Mouse (Mus musculus) lung, postnatal 10 days (tissue): ENCODE measurements around the gene Htr1f.
A peak's percentile ranks its signal among the peaks of the same experiment; 100 is the strongest.
"Not testable (repeated sequence)": the region's sequence is repeated elsewhere in the genome, so short reads cannot be mapped to it uniquely, and the experiment has no call there.

Experiments used
- DNase-seq: peaks from one replicate; pipeline ENCODE4 v3.0.0; 2021

Gene Htr1f

GRCm38 (mm10) chr16:65105184-65105931, at the start of gene Htr1f:
TSS of gene Htr1f (minus strand) at chr16:65105854.
- DNase-seq: no peak

GRCm38 (mm10) chr16:65139771-65140170, 34.1 kb upstream of the Htr1f start:
- no peak for DNase-seq

- DNase-seq: no peak
Measured at GRCm38 (mm10) chr16:65129391-65129790, 23.7 kb upstream of the Htr1f start.

- no peak for DNase-seq
Measured at GRCm38 (mm10) chr16:65127846-65128245, 22.2 kb upstream of the Htr1f start.

- no peak for DNase-seq
Measured at GRCm38 (mm10) chr16:65112221-65112620, 6.6 kb upstream of the Htr1f start.

GRCm38 (mm10) chr16:65093552-65093951, 12.1 kb downstream of the Htr1f start:
- DNase-seq: no peak

GRCm38 (mm10) chr16:65083475-65083874, 22.2 kb downstream of the Htr1f start:
- DNase-seq: no peak

- no peak for DNase-seq
Measured at GRCm38 (mm10) chr16:65069867-65070266, 35.8 kb downstream of the Htr1f start.

GRCm38 (mm10) chr16:65066264-65066663, 39.4 kb downstream of the Htr1f start:
- DNase-seq: no peak

GRCm38 (mm10) chr16:65037660-65038425, 67.8 kb downstream of the Htr1f start:
- DNase-seq: not testable (repeated sequence)

- peak; percentile 9 for DNase-seq
Measured at GRCm38 (mm10) chr16:65029675-65030074, 76.0 kb downstream of the Htr1f start.

- no peak for DNase-seq
Measured at GRCm38 (mm10) chr16:65022364-65022763, 83.3 kb downstream of the Htr1f start.

- no peak for DNase-seq
Measured at GRCm38 (mm10) chr16:65018710-65019109, 86.9 kb downstream of the Htr1f start.

GRCm38 (mm10) chr16:65018134-65018533, 87.5 kb downstream of the Htr1f start:
- no peak for DNase-seq

- DNase-seq: no peak
Measured at GRCm38 (mm10) chr16:65017566-65017965, 88.1 kb downstream of the Htr1f start.

- no peak for DNase-seq
Measured at GRCm38 (mm10) chr16:65015241-65015640, 90.4 kb downstream of the Htr1f start.

- DNase-seq: no peak
Measured at GRCm38 (mm10) chr16:65001993-65002821, 103.4 kb downstream of the Htr1f start.

- no peak for DNase-seq
Measured at GRCm38 (mm10) chr16:64989279-64989800, 116.3 kb downstream of the Htr1f start.

- DNase-seq: no peak
Measured at GRCm38 (mm10) chr16:64987564-64987963, 118.1 kb downstream of the Htr1f start.

GRCm38 (mm10) chr16:64987049-64987448, 118.6 kb downstream of the Htr1f start:
- DNase-seq: no peak

- DNase-seq: no peak
Measured at GRCm38 (mm10) chr16:64974636-64975035, 131.0 kb downstream of the Htr1f start.

- DNase-seq: no peak
Measured at GRCm38 (mm10) chr16:64973533-64974305, 131.9 kb downstream of the Htr1f start.
